Mouse (Mus musculus) lung, postnatal 0 days (tissue): ENCODE results near the gene Sapcd1.

Source experiments
- CTCF ChIP-seq: IDR thresholded peaks from 2 replicates; pipeline ENCODE4 v1.5.1; 2016; ENCODE audit warnings: antibody characterized with exemption, mild to moderate bottlenecking
- EP300 ChIP-seq: IDR thresholded peaks from 2 replicates; pipeline ENCODE4 v1.6.1; 2016; ENCODE audit warnings: antibody characterized with exemption, mild to moderate bottlenecking, control low read depth

GRCm38 (mm10) chr17:35026206-35026605 lies 1.6 kb downstream of the Sapcd1 start:
- TF ChIP-seq EP300, result no peak
- TF ChIP-seq CTCF, result no peak
